Mouse (Mus musculus): ENCODE results near the gene Lgi4. TPM values are rescaled to one million over a fixed set of nuclear protein-coding genes. Genes with fewer than 3 reads are reported as not detected.
A peak's percentile ranks its signal among the peaks of the same experiment; 100 is the strongest.

The Lgi4 gene
- polyA plus RNA-seq, 1 experiment from 2014 or later, result 0.29 TPM

- no peak overlapping the region for H3K27ac ChIP-seq
- no peak overlapping the region for H3K4me3 ChIP-seq (replicated peaks)
Observed at GRCm38 (mm10) chr7:31114646-31115045, 55.5 kb downstream of the Lgi4 start.

DNA sequence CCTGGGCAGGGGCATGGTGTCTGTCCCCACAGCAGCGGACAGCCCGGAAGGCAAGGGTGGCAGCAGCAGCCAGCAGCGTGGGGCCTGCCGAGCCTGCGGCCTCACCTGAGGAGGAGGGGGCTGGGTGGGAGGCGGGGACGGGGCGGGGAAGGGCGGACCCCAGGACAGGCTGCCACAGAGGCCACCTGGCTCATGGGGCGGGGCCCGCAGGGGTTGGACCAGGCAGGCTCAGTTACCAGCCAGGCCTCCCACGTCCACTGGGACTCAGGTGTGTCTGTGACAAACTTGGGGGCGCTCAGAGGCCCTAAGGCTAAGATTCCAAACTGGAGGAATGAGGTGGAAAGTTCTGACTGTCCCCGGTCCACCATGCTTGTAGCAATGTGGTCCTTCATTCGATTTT, 56.0 kb downstream of the Lgi4 start, which contains the start of gene Hpn:
Hpn (minus strand) TSS at position 109 of the 400 bp plus-strand sequence.
- H3K4me1 ChIP-seq, result peaks cover 3% of the 10 kb centered on the region; the same call in 1 of the 2 replicates
- H3K36me3 ChIP-seq (replicated peaks), result no peaks in the 10 kb centered on the region
- 23% methylated on average over 13 of the region's 15 CpGs for WGBS
- H3K27me3 ChIP-seq, result peaks cover 24% of the 10 kb centered on the region; the same call in 1 of the 2 replicates
- H3K4me2 ChIP-seq, result 0 out of 2 replicates have a peak within 1 kb of the TSS, but pooled peaks have one; percentile 8
- H3K9me3 ChIP-seq, result no peaks in the 10 kb centered on the region
- no peak for ATAC-seq (ENCODE audit: low FRiP score)
- no peak within 1 kb of the TSS for H3K27ac ChIP-seq
- H3K9ac ChIP-seq, result no peak within 1 kb of the TSS
- no peak within 1 kb of the TSS for H3K4me3 ChIP-seq (replicated peaks)

More at GRCm38 (mm10) chr7:31114646-31115045, 55.5 kb downstream of the Lgi4 start:
- no peak for ATAC-seq (ENCODE audit: low FRiP score)
- H3K9ac ChIP-seq, result no peak overlapping the region
- H3K9me3 ChIP-seq, result no peaks in the 10 kb centered on the region
- no peak overlapping the region for H3K4me2 ChIP-seq
- WGBS, result 48% methylated on average over 10 of the region's 10 CpGs
- H3K36me3 ChIP-seq (replicated peaks), result no peaks in the 10 kb centered on the region
- H3K27me3 ChIP-seq, result peaks cover 24% of the 10 kb centered on the region; the same call in 1 of the 2 replicates
- peaks cover 3% of the 10 kb centered on the region; the same call in 1 of the 2 replicates for H3K4me1 ChIP-seq

DNA sequence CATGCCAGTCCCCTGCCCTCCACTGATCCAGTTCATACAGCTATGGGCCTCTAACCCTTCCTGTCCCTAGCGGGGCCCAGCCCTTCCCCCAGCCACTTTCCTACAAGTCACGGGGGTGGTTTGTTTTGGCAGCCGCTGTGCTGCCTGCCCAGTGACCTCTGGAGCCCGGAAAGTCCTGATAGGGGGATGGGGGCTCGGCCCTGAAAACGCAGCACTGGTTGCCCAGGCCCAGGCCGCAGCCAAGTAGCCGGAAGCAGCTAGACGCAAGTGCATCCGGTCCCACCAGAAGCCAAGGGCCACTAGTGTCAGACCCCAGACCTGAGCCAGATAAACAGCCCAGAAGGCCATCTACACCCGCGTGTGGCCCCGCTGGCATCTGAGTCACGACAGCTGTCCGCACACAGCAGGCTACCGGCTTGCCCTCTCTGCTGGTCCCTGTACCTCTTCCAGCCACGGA, 56.5 kb downstream of the Lgi4 start:
- Histone ChIP-seq H3K4me1 (peaks cover 3% of the 10 kb centered on the region; the same call in 1 of the 2 replicates), H3K4me3 (replicated peaks) (no peak overlapping the region), H3K4me2 (no peak overlapping the region), H3K27me3 (peaks cover 24% of the 10 kb centered on the region; the same call in 1 of the 2 replicates), H3K9ac (no peak overlapping the region), H3K27ac (no peak overlapping the region), H3K36me3 (replicated peaks) (no peaks in the 10 kb centered on the region), H3K9me3 (no peaks in the 10 kb centered on the region)
- 38% methylated on average over 17 of the region's 17 CpGs for WGBS
- no peak for ATAC-seq (ENCODE audit: low FRiP score)

GRCm38 (mm10) chr7:31116721-31117145, 57.6 kb downstream of the Lgi4 start:
- peaks cover 24% of the 10 kb centered on the region; the same call in 1 of the 2 replicates for H3K27me3 ChIP-seq
- H3K4me2 ChIP-seq, result no peak overlapping the region
- no peaks in the 10 kb centered on the region for H3K36me3 ChIP-seq (replicated peaks)
- WGBS, result 29% methylated on average over 16 of the region's 16 CpGs
- H3K27ac ChIP-seq, result no peak overlapping the region
- H3K9ac ChIP-seq, result no peak overlapping the region
- H3K9me3 ChIP-seq, result no peaks in the 10 kb centered on the region
- H3K4me1 ChIP-seq, result peaks cover under 1% of the 10 kb centered on the region; the same call in 1 of the 2 replicates
- H3K4me3 ChIP-seq (replicated peaks), result no peak overlapping the region
- ATAC-seq (ENCODE audit: low FRiP score), result 0 out of 2 replicates have a peak, but pooled peaks have one; percentile 20

GRCm38 (mm10) chr7:31117465-31117864, 58.3 kb downstream of the Lgi4 start:
- peaks cover 24% of the 10 kb centered on the region; the same call in 1 of the 2 replicates for H3K27me3 ChIP-seq
- no peak overlapping the region for H3K9ac ChIP-seq
- no peaks in the 10 kb centered on the region for H3K4me1 ChIP-seq
- no peak for ATAC-seq (ENCODE audit: low FRiP score)
- no peak overlapping the region for H3K4me2 ChIP-seq
- no peaks in the 10 kb centered on the region for H3K36me3 ChIP-seq (replicated peaks)
- no peaks in the 10 kb centered on the region for H3K9me3 ChIP-seq
- WGBS, result 90% methylated on average over 11 of the region's 11 CpGs
- H3K4me3 ChIP-seq (replicated peaks), result no peak overlapping the region
- H3K27ac ChIP-seq, result no peak overlapping the region

DNA sequence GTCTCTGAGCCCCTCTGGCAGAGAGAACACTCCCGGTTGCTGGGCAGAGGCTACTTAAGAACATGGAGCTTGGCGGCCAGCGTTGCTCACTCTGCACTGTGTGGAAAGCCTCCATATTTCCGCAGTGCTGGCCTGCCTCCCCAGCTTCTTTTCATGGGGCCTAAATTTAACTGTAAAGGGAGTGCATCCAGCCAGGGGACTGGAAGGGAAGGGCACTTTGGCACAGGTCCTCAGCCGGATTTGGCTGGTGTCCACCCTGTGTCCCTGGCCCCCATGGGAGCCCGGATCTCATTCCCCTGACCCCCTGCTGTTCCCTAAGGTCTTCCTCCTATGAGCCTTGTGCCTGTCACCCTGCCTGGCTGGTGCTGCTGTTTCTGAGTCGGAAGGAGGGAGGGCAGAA, 59.3 kb downstream of the Lgi4 start:
- Histone ChIP-seq H3K9ac (no peak overlapping the region), H3K36me3 (replicated peaks) (no peaks in the 10 kb centered on the region), H3K27me3 (peaks cover 24% of the 10 kb centered on the region; the same call in 1 of the 2 replicates), H3K27ac (no peak overlapping the region), H3K4me2 (no peak overlapping the region), H3K4me1 (no peaks in the 10 kb centered on the region), H3K4me3 (replicated peaks) (no peak overlapping the region), H3K9me3 (no peaks in the 10 kb centered on the region)
- WGBS, result 85% methylated on average over 7 of the region's 7 CpGs
- ATAC-seq (ENCODE audit: low FRiP score), result no peak

- no peaks in the 10 kb centered on the region for H3K4me1 ChIP-seq
- H3K4me3 ChIP-seq (replicated peaks), result no peak overlapping the region
- no peaks in the 10 kb centered on the region for H3K9me3 ChIP-seq
- H3K9ac ChIP-seq, result no peak overlapping the region
- WGBS, result 86% methylated on average over 5 of the region's 5 CpGs
- H3K4me2 ChIP-seq, result no peak overlapping the region
- no peaks in the 10 kb centered on the region for H3K36me3 ChIP-seq (replicated peaks)
- ATAC-seq (ENCODE audit: low FRiP score), result no peak
- H3K27me3 ChIP-seq, result peaks cover 17% of the 10 kb centered on the region
- no peak overlapping the region for H3K27ac ChIP-seq
Observed at GRCm38 (mm10) chr7:31119556-31119955, 60.4 kb downstream of the Lgi4 start.

Small RNA genes lying within 50 kb of the gene (microRNA-seq; reads per million reads assigned to microRNA genes)
- not detected for gene Mir7050

Other genes starting within 250 kb of the Lgi4 start
- not detected in 2 replicates for gene Ffar2, start 235.6 kb upstream of the Lgi4 start, polyA plus RNA-seq (2016; fragmentation: Nextera tagmentation; extraction: Ambion mirVana)
- not detected in 2 replicates for gene Ffar3, start 203.2 kb upstream of the Lgi4 start, polyA plus RNA-seq (2016; fragmentation: Nextera tagmentation; extraction: Ambion mirVana)
- not detected in 2 replicates for gene Ffar1, start 197.8 kb upstream of the Lgi4 start, polyA plus RNA-seq (2016; fragmentation: Nextera tagmentation; extraction: Ambion mirVana)
- not detected in 2 replicates for gene Cd22, start 179.0 kb upstream of the Lgi4 start, polyA plus RNA-seq (2016; fragmentation: Nextera tagmentation; extraction: Ambion mirVana)
- 0.13 and 0.34 TPM in 2 replicates for gene Mag, start 144.5 kb upstream of the Lgi4 start, polyA plus RNA-seq (2016; fragmentation: Nextera tagmentation; extraction: Ambion mirVana)
- not detected in 2 replicates for gene Hamp2, start 134.7 kb upstream of the Lgi4 start, polyA plus RNA-seq (2016; fragmentation: Nextera tagmentation; extraction: Ambion mirVana)
- not detected in 2 replicates for gene Hamp, start 115.3 kb upstream of the Lgi4 start, polyA plus RNA-seq (2016; fragmentation: Nextera tagmentation; extraction: Ambion mirVana)
- gene Usf2, start 102.5 kb upstream of the Lgi4 start, polyA plus RNA-seq (2016; fragmentation: Nextera tagmentation; extraction: Ambion mirVana), result 26.4 and 27.3 TPM in 2 replicates
- gene Lsr, start 85.9 kb upstream of the Lgi4 start, polyA plus RNA-seq (2016; fragmentation: Nextera tagmentation; extraction: Ambion mirVana), result 24.1 and 26.4 TPM in 2 replicates
- gene Fam187b, start 85.6 kb upstream of the Lgi4 start, polyA plus RNA-seq (2016; fragmentation: Nextera tagmentation; extraction: Ambion mirVana), result 0.82 and 1.2 TPM in 2 replicates
- 7.6 and 9.2 TPM in 2 replicates for gene Fxyd5, start 16.9 kb upstream of the Lgi4 start, polyA plus RNA-seq (2016; fragmentation: Nextera tagmentation; extraction: Ambion mirVana)
- gene Fxyd7, start 7.9 kb upstream of the Lgi4 start, polyA plus RNA-seq (2016; fragmentation: Nextera tagmentation; extraction: Ambion mirVana), result 10.5 and 14.3 TPM in 2 replicates
- 4.0 and 6.5 TPM in 2 replicates for gene Fxyd1, start 2.1 kb upstream of the Lgi4 start, polyA plus RNA-seq (2016; fragmentation: Nextera tagmentation; extraction: Ambion mirVana)
- gene Fxyd3, start 17.4 kb downstream of the Lgi4 start, polyA plus RNA-seq (2016; fragmentation: Nextera tagmentation; extraction: Ambion mirVana), result 1.1 and 1.3 TPM in 2 replicates
- 0.49 and 0.67 TPM in 2 replicates for gene Hpn, start 55.9 kb downstream of the Lgi4 start, polyA plus RNA-seq (2016; fragmentation: Nextera tagmentation; extraction: Ambion mirVana)
- gene Scn1b, start 67.7 kb downstream of the Lgi4 start, polyA plus RNA-seq (2016; fragmentation: Nextera tagmentation; extraction: Ambion mirVana), result 1.1 and 1.3 TPM in 2 replicates
- 155 and 174 TPM in 2 replicates for gene Gramd1a, start 96.6 kb downstream of the Lgi4 start, polyA plus RNA-seq (2016; fragmentation: Nextera tagmentation; extraction: Ambion mirVana)
- not detected in 2 replicates for gene Scgb2b2, start 231.2 kb downstream of the Lgi4 start, polyA plus RNA-seq (2016; fragmentation: Nextera tagmentation; extraction: Ambion mirVana)
- not detected in 2 replicates for gene Scgb1b2, start 232.5 kb downstream of the Lgi4 start, polyA plus RNA-seq (2016; fragmentation: Nextera tagmentation; extraction: Ambion mirVana)

Data from forebrain, embryonic 12.5 days (tissue).